Mouse (Mus musculus): ENCODE measurements around the gene Epb41l5. TPM values are rescaled to one million over a fixed set of nuclear protein-coding genes. Genes with fewer than 3 reads are reported as not detected.
A peak's percentile ranks its signal among the peaks of the same experiment; 100 is the strongest.

Gene Epb41l5
- polyA plus RNA-seq, 1 experiment from 2014 or later, result 17.7 TPM

GRCm38 (mm10) chr1:119518786-119519185 is 130.0 kb downstream of the Epb41l5 start:
- H3K27ac ChIP-seq (replicated peaks), result no peak overlapping the region
- no peaks in the 10 kb centered on the region for H3K36me3 ChIP-seq (replicated peaks)
- H3K9ac ChIP-seq, result no peak overlapping the region
- peaks cover 21% of the 10 kb centered on the region for H3K4me1 ChIP-seq (replicated peaks)
- no peaks in the 10 kb centered on the region for H3K9me3 ChIP-seq (replicated peaks)
- ATAC-seq (ENCODE audit: insufficient read depth), result no peak
- H3K27me3 ChIP-seq, result no peaks in the 10 kb centered on the region
- H3K4me3 ChIP-seq (replicated peaks), result no peak overlapping the region
- H3K4me2 ChIP-seq, result no peak overlapping the region

DNA sequence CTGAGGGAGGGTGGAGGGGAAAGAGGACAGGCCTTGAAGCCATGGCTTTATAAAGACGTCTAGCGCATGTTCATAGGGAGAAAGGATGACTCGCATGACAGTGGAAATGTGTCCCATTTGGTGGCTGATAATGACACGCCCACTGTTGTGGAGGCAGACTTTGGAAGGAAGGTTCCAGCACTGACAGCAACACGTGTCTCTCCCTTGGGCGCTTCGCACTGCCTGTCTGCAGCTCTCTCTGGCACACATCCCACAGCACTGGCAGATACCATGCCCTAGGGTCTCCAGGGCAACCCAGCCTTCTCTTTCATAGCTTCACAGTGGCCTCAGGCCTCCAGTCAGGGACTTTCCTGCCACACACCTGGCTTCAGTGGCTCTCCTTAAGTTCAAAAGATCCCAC is 130.7 kb downstream of the Epb41l5 start:
- Histone ChIP-seq H3K9me3 (replicated peaks) (no peaks in the 10 kb centered on the region), H3K27me3 (no peaks in the 10 kb centered on the region), H3K4me2 (no peak overlapping the region), H3K27ac (replicated peaks) (no peak overlapping the region), H3K4me1 (replicated peaks) (peaks cover 15% of the 10 kb centered on the region), H3K36me3 (replicated peaks) (no peaks in the 10 kb centered on the region), H3K9ac (no peak overlapping the region), H3K4me3 (replicated peaks) (no peak overlapping the region)
- WGBS (ENCODE audit: insufficient replicate concordance), result 60% methylated on average over 7 of the region's 7 CpGs
- ATAC-seq (ENCODE audit: insufficient read depth), result no peak

GRCm38 (mm10) chr1:119510857-119511256 is 137.9 kb downstream of the Epb41l5 start:
- Histone ChIP-seq H3K4me3 (replicated peaks) (no peak overlapping the region), H3K9me3 (replicated peaks) (no peaks in the 10 kb centered on the region), H3K27ac (replicated peaks) (no peak overlapping the region), H3K4me1 (replicated peaks) (no peaks in the 10 kb centered on the region), H3K27me3 (peaks cover 37% of the 10 kb centered on the region), H3K4me2 (no peak overlapping the region), H3K9ac (no peak overlapping the region), H3K36me3 (replicated peaks) (no peaks in the 10 kb centered on the region)
- WGBS (ENCODE audit: insufficient replicate concordance), result 40% methylated on average over 8 of the region's 8 CpGs
- ATAC-seq (ENCODE audit: insufficient read depth), result peak; percentile 50; the same call in 1 of the 2 replicates

DNA sequence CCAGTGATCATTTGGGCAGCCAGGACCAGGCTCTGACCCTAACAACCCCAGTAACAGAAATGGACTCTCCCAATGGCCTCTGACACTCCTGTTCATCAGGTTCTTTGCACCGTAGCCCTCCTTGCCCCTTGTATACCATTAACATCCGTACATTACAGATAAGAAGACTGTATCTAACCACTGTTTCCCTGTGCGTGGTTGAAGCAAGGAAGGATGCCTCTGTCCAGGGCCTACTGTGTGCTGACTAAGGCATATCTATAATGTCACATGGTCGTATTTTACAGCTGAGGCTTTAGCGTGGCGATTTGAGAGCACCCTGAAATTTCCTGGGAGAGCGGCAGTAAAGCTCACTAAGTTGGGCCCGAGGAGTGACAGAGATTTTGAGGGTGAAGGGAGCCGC is 138.4 kb downstream of the Epb41l5 start:
- Histone ChIP-seq H3K4me3 (replicated peaks) (no peak overlapping the region), H3K9me3 (replicated peaks) (no peaks in the 10 kb centered on the region), H3K4me2 (no peak overlapping the region), H3K9ac (no peak overlapping the region), H3K27ac (replicated peaks) (no peak overlapping the region), H3K4me1 (replicated peaks) (no peaks in the 10 kb centered on the region), H3K36me3 (replicated peaks) (no peaks in the 10 kb centered on the region), H3K27me3 (peaks cover 37% of the 10 kb centered on the region)
- ATAC-seq (ENCODE audit: insufficient read depth), result no peak
- WGBS (ENCODE audit: insufficient replicate concordance), result 24% methylated on average over 9 of the region's 9 CpGs

- no peak overlapping the region for H3K27ac ChIP-seq (replicated peaks)
- WGBS (ENCODE audit: insufficient replicate concordance), result 56% methylated on average over 7 of the region's 7 CpGs
- ATAC-seq (ENCODE audit: insufficient read depth), result no peak
- no peaks in the 10 kb centered on the region for H3K36me3 ChIP-seq (replicated peaks)
- H3K9me3 ChIP-seq (replicated peaks), result no peaks in the 10 kb centered on the region
- H3K4me2 ChIP-seq, result no peak overlapping the region
- peaks cover 37% of the 10 kb centered on the region for H3K27me3 ChIP-seq
- H3K4me1 ChIP-seq (replicated peaks), result peaks cover 8% of the 10 kb centered on the region
- no peak overlapping the region for H3K9ac ChIP-seq
- no peak overlapping the region for H3K4me3 ChIP-seq (replicated peaks)
These were observed 139.3 kb downstream of the Epb41l5 start for GRCm38 (mm10) chr1:119509474-119509873.

DNA sequence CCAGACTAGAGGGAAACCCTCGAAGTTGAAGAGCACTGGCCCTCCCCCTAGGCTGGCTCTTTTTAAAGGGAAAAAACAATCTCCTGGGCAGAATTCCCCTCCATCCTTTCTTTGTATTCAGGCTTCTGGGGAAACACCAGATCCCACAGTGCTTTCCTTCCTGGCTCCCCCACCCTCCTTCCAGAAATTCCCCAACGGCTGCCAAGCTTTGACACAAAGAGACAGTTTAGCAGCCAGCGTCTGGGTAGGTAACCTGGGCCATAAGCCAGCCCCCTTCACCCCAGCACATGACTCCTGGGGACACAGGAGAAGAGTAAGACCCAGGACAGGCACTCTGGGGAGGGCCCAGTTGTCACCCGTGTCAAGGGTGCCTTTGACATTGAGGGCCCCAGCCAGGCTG is 140.3 kb downstream of the Epb41l5 start:
- WGBS (ENCODE audit: insufficient replicate concordance), result 25% methylated on average over 4 of the region's 4 CpGs
- H3K4me2 ChIP-seq, result no peak overlapping the region
- H3K9me3 ChIP-seq (replicated peaks), result no peaks in the 10 kb centered on the region
- H3K36me3 ChIP-seq (replicated peaks), result no peaks in the 10 kb centered on the region
- H3K9ac ChIP-seq, result no peak overlapping the region
- peaks cover 37% of the 10 kb centered on the region for H3K27me3 ChIP-seq
- no peak overlapping the region for H3K4me3 ChIP-seq (replicated peaks)
- peaks cover 17% of the 10 kb centered on the region for H3K4me1 ChIP-seq (replicated peaks)
- no peak for ATAC-seq (ENCODE audit: insufficient read depth)
- H3K27ac ChIP-seq (replicated peaks), result no peak overlapping the region

DNA sequence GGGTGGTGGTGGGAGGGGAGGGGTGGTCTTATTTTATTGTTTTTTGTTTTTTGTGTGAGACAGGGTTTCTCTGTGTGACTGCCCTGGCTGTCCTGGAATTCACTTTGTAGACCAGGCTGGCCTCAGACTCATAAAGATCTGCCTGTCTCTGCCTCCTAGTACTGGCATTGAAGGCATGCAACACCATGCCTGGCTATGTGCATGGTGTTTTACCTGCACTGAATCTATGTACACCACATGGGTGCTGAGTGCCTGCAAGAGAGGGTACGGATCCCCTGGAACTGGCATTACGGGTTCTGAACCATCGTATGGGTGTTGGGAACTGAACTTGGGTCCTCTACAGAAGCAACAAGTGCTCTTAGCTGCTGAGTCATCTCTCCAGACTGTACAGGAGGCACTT is 142.8 kb downstream of the Epb41l5 start:
- no peak for ATAC-seq (ENCODE audit: insufficient read depth)
- Histone ChIP-seq H3K27ac (replicated peaks) (no peak overlapping the region), H3K4me3 (replicated peaks) (no peak overlapping the region), H3K9me3 (replicated peaks) (no peaks in the 10 kb centered on the region), H3K36me3 (replicated peaks) (no peaks in the 10 kb centered on the region), H3K4me1 (replicated peaks) (peaks cover 39% of the 10 kb centered on the region), H3K27me3 (peaks cover 37% of the 10 kb centered on the region), H3K4me2 (no peak overlapping the region), H3K9ac (no peak overlapping the region)
- WGBS (ENCODE audit: insufficient replicate concordance), result 76% methylated on average over 3 of the region's 3 CpGs

DNA sequence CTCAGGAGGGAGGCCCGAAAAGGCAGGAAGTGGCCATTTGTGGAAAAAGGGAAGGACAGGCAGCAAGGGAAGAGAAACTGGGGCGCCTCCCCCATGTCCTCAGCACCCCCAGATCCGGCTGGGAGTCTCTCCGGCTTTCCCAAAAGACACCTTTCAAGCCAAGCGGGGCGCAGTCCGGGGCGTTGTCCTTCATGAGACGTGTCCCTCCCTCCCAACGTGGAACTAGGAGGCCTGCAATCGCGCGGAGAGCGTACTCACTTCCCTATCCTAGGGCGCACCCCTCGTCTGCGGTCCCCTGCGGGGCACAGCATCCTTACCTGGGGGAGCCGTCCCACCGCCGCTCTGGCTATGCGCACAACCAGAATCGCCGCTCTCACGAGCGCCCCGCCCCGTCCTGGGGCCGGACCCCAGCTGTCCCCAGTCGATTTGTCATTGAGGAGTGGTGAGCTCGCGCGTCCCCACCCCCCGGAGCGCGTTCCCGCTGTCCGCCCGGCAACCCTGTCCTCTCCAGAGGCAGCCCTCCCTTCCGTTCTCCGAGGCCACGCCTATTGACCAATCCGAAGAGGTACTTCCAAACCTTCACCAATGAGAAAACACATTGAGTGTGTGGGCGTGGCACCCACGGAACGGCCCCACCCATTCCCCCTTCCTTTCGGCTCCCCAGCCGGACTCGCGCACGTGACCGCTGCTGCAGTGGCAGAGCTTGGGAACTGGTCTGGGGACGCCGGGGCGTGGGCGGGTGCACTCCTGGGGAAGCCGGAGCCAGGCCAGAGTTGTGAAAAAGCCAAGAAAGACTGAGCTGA is 144.3 kb downstream of the Epb41l5 start, which contains the start of gene Ralb:
Gene Ralb, minus strand, starts transcription at position 535 of the 803 bp plus-strand sequence.
- H3K27ac ChIP-seq (replicated peaks), result peak within 1 kb of the TSS; percentile 76
- H3K4me3 ChIP-seq (replicated peaks), result peak within 1 kb of the TSS; percentile 66
- peaks cover 4% of the 10 kb centered on the region; the same call in 1 of the 2 replicates for H3K36me3 ChIP-seq (replicated peaks)
- H3K4me1 ChIP-seq (replicated peaks), result peaks cover 44% of the 10 kb centered on the region
- H3K9ac ChIP-seq, result peak within 1 kb of the TSS; percentile 58
- H3K27me3 ChIP-seq, result peaks cover 31% of the 10 kb centered on the region
- no peaks in the 10 kb centered on the region for H3K9me3 ChIP-seq (replicated peaks)
- H3K4me2 ChIP-seq, result peak within 1 kb of the TSS; percentile 85
- peak; percentile 96 for ATAC-seq (ENCODE audit: insufficient read depth)
- under 1% methylated on average over 57 of the region's 57 CpGs for WGBS (ENCODE audit: insufficient replicate concordance)

DNA sequence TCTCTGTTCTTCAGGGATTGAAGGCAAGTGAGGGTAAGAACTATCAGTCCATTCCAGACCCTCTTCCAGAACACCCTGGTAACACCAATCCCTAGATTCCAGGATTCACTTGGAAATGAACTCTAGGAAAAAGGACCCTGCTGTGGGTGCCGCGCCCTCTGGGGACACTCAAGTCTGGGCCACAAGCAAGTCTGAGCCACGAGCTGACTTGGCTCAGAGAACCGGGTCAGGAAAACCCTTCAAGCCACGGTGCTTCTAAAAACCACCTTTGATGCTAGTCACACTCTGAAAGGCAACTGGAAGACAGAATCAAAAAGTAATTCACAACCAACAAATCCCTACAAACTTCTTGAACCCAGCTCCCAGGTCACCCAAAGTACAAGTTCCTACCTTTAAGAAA is 145.0 kb downstream of the Epb41l5 start:
- Histone ChIP-seq H3K27ac (replicated peaks) (peak overlapping the region; percentile 76), H3K4me2 (peak overlapping the region; percentile 85), H3K36me3 (replicated peaks) (peaks cover 4% of the 10 kb centered on the region; the same call in 1 of the 2 replicates), H3K4me1 (replicated peaks) (peaks cover 50% of the 10 kb centered on the region), H3K27me3 (peaks cover 25% of the 10 kb centered on the region), H3K9me3 (replicated peaks) (no peaks in the 10 kb centered on the region), H3K4me3 (replicated peaks) (peak overlapping the region; percentile 66), H3K9ac (peak overlapping the region; percentile 58)
- 17% methylated on average over 5 of the region's 5 CpGs for WGBS (ENCODE audit: insufficient replicate concordance)
- no peak for ATAC-seq (ENCODE audit: insufficient read depth)

DNA sequence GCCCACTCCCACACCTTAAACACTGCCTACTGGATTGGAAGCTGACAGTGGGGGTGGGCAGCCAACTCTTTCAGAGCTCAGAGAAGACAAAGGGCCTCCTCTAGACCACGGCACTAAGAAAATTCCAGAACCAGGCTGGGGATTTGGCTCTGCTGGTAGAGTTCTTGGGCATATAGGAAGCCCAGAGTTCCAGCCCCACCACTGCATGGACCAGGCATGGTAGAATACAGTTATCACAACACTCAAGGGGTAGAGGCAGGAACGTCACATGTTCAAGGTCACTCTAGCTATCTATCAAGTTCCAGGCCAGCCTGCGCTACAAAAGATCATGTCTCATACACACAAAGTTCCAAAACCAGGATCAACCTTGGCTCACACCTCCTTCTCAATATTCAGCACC is 145.6 kb downstream of the Epb41l5 start:
- Histone ChIP-seq H3K9me3 (replicated peaks) (no peaks in the 10 kb centered on the region), H3K27me3 (peaks cover 21% of the 10 kb centered on the region; the same call in 1 of the 2 replicates), H3K4me3 (replicated peaks) (peak overlapping the region; percentile 66), H3K4me2 (peak overlapping the region; percentile 85), H3K4me1 (replicated peaks) (peaks cover 56% of the 10 kb centered on the region), H3K27ac (replicated peaks) (no peak overlapping the region; the same call in 1 of the 2 replicates), H3K9ac (0 out of 2 replicates have a peak overlapping the region, but pooled peaks have one; percentile 19), H3K36me3 (replicated peaks) (peaks cover 4% of the 10 kb centered on the region; the same call in 1 of the 2 replicates)
- ATAC-seq (ENCODE audit: insufficient read depth), result no peak
- WGBS (ENCODE audit: insufficient replicate concordance), result 48% methylated on average over 3 of the region's 3 CpGs

- Histone ChIP-seq H3K27me3 (peaks cover 18% of the 10 kb centered on the region; the same call in 1 of the 2 replicates), H3K27ac (replicated peaks) (no peak overlapping the region; the same call in 1 of the 2 replicates), H3K9me3 (replicated peaks) (no peaks in the 10 kb centered on the region), H3K9ac (0 out of 2 replicates have a peak overlapping the region, but pooled peaks have one; percentile 19), H3K4me1 (replicated peaks) (peaks cover 59% of the 10 kb centered on the region), H3K4me3 (replicated peaks) (peak overlapping the region; percentile 66; the same call in 1 of the 2 replicates), H3K4me2 (peak overlapping the region; percentile 85), H3K36me3 (replicated peaks) (peaks cover 4% of the 10 kb centered on the region; the same call in 1 of the 2 replicates)
- WGBS (ENCODE audit: insufficient replicate concordance), result 56% methylated on average over 11 of the region's 11 CpGs
- ATAC-seq (ENCODE audit: insufficient read depth), result no peak
These were observed 146.1 kb downstream of the Epb41l5 start for GRCm38 (mm10) chr1:119502729-119503128.

Measured in liver, embryonic 15.5 days (tissue).